Mouse (Mus musculus): ENCODE results near the gene Gm34653.

DNA sequence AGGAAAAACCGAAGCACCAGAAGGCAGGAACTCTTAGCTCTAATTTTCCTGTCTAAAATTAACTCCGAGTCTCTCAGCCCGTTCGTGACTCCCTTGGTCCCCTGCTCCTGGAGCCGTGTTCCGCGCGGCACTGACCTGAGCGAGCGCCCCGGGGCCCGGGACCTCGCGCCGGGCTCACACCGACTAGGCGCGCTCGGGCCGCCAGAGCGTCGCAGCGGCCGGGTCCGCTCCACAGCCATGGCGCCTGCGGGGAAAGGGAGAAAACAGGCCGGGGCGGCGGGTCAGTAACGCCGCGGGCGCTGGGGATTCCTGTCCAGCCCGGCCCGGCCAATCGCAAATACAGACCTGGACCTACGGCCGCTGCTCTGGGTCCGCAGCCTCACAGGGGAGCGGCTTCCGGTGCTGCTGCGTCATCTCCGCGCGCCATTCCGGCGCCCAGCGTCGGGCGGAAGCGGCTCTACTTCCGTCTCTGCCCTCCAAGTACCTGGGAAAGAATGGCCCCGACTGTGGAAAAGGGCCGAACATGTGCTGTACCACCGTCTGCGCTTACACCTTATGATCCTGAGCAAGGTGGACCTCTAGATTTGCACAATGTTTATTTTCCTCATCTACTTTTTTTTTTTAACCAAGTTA, 6.9 kb upstream of the Gm34653 start, which contains the start of gene Fbxw2:
- no peak for TF ChIP-seq CTCF (conservative IDR thresholded peaks at IDR 0.05; ENCODE audit: low read length)
- no peak for TF ChIP-seq NANOG (IDR thresholded peaks at IDR 0.05; ENCODE audit: borderline replicate concordance, low read length)
- no peak for TF ChIP-seq POU5F1 (IDR thresholded peaks at IDR 0.05; ENCODE audit: borderline replicate concordance, low read length)
